Mouse (Mus musculus): ENCODE measurements at regions not wholly inside any gene's neighbourhood (a gene's known extent, or its start where the extent isn't known, plus 50 kb on each side); places are given as distances from the start of the nearest gene placed in this dataset.

DNA sequence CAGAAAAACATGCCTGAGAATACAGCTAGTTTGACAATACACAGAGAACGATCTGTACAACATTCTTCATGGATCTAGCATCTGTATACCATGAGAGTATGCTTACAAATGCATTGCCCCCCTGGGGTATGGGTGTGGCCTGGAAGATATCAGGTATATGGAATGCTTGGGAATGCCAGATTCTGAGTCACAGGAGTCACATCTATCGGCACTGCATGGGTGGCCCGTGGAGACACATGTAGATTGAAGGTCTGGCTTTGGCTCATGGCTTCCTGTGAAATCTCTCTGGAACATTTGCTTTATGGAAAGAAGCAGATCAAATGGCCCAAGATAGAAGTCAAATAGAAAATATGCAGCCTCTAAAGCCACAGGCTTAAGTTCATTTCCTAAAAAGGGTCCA is 59.6 kb downstream of the Kcne4 start:
- DNase-seq (ENCODE audit: low spot score in 2 of 2), result no peak

GRCm38 (mm10) chr1:78879246-78879645 is 62.7 kb downstream of the Kcne4 start:
- DNase-seq (ENCODE audit: low spot score in 2 of 2), result no peak

DNA sequence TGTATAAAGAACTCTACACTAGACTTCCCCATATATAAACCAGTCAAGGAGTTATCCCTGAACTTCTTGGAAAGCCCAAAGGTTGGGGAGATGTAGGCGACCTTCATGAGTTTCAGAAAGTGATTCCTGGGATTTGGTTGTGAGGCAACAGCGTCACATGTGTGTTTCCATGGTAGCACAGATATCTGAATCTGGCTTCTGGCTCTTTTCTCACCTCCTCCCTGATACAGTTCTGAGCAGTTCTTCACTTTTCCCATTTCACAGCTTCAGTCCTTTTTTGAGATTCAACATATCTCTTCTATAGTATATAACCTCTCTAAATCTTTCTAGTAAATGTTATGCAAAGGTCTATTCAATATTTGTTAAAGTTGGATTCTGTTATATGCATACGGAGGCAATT is 65.9 kb downstream of the Kcne4 start:
- DNase-seq (ENCODE audit: low spot score in 2 of 2), result no peak

GRCm38 (mm10) chr1:78889241-78889640 is 72.7 kb downstream of the Kcne4 start:
- DNase-seq (ENCODE audit: low spot score in 2 of 2), result no peak

GRCm38 (mm10) chr1:78891344-78891743 is 74.8 kb downstream of the Kcne4 start:
- DNase-seq (ENCODE audit: low spot score in 2 of 2), result peak; percentile 10

DNA sequence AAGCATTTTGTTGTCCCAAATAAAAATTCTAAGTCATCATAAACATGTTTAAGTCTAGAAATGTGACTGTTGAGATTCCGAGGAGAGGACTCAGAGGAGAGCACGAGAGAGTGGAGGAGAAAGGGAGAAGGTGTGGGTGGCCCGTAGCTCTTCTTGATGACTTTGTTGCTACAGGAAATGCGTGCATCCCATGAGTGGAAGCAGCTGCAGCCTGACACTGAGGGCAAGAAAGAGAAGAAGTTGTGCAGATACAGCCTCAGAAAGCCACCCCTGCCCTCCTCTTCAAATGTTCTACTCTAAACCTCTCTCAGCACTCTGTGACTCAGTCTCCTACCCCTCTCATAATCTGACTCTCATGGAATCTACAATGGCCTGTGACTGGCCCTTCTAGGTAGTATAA is 77.7 kb downstream of the Kcne4 start:
- no peak for DNase-seq (ENCODE audit: low spot score in 2 of 2)

DNA sequence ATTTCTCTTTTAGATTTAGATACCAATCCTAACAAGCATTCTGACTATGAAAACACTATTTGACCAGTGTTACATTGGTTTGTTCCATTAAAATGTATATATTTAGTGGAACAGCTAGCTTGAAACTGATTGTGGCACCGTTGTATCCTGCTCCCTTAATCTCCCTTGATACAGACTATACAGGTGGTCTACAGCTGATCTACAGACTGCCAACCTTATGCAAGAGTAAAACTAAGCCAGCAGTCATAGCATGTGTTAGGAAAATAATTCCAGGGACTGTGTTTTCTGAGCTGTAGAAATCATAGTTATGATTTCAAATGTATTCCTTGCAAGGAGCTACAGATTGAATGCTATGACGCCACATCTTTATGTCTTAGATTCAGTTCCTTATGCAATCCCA is 78.6 kb downstream of the Kcne4 start:
- no peak for DNase-seq (ENCODE audit: low spot score in 2 of 2)

DNA sequence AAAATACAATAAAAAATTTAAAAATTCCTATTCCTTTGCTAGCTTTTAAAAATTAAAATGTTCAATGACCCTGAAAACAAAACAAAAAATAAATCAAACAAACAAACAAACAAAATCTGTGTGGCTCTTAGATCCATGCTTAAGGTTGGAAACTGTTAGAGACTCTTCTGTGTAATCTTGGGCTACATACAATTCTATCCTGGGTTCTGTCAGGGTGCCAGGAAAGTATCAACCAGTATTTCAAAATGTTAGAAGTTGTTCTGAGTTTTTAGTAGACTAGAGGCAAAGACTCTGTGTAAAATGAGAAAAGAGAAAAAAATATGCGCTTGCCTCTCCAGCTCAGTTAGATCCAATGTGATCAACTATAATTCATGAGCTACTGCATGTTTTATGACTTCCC is 91.0 kb downstream of the Kcne4 start:
- DNase-seq (ENCODE audit: low spot score in 2 of 2), result no peak

- DNase-seq (ENCODE audit: low spot score in 2 of 2), result no peak
Observed at GRCm38 (mm10) chr1:78907991-78908390, 91.4 kb downstream of the Kcne4 start.

GRCm38 (mm10) chr1:78913791-78914190 is 97.2 kb downstream of the Kcne4 start:
- no peak for DNase-seq (ENCODE audit: low spot score in 2 of 2)

DNA sequence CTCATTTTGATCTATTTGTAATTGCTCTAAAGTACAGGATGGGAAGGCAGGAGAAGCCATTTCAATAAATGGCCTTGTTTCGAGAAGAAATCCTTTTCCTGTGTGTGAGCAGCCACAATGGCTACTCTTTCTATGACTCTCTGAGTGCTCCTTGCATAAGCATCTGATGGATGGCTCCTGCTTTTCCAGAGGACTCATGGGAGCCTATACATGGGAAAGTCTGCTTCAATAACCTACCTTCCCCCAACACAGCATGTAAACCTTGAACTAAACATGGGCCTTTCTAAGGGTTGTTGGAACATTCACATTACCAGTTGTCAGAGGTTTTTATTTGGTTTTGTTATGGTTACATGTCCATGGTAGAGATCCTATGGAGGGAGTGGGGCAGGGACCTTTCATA is 103.3 kb downstream of the Kcne4 start:
- no peak for DNase-seq (ENCODE audit: low spot score in 2 of 2)

GRCm38 (mm10) chr1:78929975-78930374 is 113.4 kb downstream of the Kcne4 start:
- no peak for DNase-seq (ENCODE audit: low spot score in 2 of 2)

DNA sequence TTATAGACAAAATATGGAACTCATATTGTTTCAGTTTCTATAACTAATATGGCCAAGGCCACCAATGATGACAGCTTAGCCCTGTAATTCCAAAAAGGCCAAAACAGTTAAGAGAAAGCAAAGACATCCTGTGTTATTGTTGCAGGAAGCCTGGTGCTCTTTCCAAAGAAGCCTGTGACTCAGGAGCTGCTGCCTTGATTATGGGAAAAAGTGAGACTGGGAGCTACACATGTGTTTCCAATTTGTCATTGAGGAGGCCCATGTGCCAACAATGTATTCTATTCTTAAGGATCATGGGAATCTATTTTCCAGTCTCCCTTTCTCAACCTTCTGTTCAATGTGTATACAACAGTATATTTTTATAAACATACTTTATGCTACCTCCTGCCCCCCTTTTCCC is 123.3 kb downstream of the Kcne4 start:
- DNase-seq (ENCODE audit: low spot score in 2 of 2), result no peak

GRCm38 (mm10) chr1:78945588-78945987 is 129.0 kb downstream of the Kcne4 start:
- no peak for DNase-seq (ENCODE audit: low spot score in 2 of 2)

DNA sequence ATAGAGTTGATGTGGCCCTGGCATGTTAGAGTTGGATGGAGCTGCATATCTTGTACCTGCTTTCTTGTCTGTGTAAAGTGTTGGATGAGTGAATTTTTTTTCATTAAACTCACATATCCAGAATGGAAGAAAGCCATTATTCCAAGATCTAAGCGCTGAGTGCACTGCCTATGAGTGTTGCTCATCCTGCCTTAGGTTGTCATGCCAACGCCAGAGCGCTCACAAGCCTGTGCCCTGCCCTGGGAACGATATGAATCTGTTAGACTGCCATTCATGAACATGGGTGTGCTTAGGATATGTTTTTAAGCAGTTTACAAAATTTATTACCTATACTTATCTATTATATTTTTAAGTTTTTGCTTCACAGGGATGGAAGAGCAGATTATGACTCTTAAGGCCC is 163.5 kb downstream of the Kcne4 start:
- peak; percentile 3 to 5 for DNase-seq (ENCODE audit: low spot score in 2 of 2)
